Mouse (Mus musculus) 416B (cell line): ENCODE results near the gene Ccne1.
"Not testable (repeated sequence)": the region's sequence is repeated elsewhere in the genome, so short reads cannot be mapped to it uniquely, and the experiment has no call there.

Source experiments
- DNase-seq: peaks from one replicate; pipeline ENCODE4 v3.0.0; 2011; ENCODE audit warnings: low read depth

Ccne1 gene

GRCm38 (mm10) chr7:38107371-38108259, at the start of gene Ccne1:
TSS of gene Ccne1 (minus strand) at chr7:38107534.
- peak; percentile 93 for DNase-seq

DNA sequence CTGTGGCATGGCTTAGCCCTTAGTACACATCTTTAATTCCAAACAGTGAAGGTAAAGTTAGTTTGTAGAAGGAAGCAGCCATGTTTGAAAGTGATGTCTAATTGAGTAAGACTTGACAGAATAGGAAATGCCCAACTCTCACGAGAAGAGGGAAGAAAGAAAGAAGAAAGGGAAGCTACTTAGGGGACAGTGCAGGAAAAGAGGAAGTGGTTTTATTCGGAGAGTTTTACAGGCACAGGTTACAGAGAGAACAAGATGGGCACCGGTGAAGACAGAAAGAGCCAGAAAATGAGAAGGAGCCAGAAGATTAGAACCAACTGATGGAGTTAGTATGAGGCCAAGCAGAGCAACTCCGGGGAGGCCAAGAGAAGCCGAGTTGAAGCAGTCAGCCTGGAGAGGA, 48.5 kb upstream of the Ccne1 start:
- peak; percentile 81 for DNase-seq

GRCm38 (mm10) chr7:38152571-38152970, 45.2 kb upstream of the Ccne1 start:
- DNase-seq: no peak

- DNase-seq: no peak
Measured at GRCm38 (mm10) chr7:38151706-38152312, 44.5 kb upstream of the Ccne1 start.

- no peak for DNase-seq
Measured at GRCm38 (mm10) chr7:38147477-38147876, 40.1 kb upstream of the Ccne1 start.

DNA sequence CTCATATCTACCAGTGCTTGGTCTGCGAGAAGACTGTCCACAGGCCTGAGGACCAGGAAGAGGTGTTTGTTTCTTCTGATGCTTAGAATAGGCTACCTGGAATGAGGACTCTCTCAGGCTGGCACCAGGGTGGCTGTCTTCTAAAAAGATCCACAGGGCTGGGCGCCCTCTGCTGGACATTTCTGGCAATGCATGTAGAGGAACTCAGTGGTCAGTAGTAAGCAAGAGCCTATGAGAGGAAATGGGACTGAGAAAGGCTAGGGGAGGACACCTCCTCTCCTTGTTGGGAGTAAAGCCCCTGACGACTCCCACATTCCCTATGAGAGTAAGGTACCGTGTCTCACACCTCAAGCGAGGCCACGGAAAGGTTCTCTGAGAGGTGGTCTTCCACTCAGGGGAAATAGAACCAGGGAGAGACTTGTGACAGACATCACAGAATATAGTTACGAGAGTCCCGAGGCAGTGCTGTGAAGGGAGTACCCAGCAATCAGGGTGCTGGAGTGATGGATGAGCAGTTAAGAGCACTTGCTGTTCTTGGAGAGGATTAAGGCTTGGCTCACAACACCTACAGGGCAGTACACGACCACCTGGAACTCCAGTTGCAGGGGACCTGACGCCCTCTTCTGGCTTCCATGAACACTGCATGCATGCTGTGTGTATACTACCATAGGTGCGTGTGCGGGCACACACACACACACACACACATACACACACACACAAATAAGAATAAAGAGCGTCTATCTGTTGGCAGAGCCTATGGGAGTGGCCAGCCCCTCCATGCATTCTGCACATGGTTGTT, 34.6 kb upstream of the Ccne1 start:
- DNase-seq: peak; percentile 82

DNA sequence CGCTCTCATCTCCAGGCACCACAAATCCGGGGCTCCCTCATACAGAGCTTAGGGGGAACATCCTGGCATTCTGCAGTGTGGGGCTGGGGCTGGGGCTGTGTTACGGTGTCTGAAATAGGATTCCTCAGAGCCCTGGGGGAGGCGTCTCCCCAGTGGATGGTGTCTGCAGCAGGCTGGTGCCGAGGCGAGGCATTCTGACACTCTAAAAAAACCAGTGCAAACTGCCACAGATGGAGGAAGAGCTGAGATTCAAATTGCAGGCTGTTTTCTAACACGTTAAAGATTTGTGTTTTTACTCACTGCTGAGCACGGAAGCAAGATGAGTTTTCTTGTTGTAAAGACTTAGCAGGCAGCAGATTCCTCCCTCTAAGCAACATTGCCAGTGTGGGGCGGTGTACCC, 33.0 kb upstream of the Ccne1 start:
- no peak for DNase-seq

GRCm38 (mm10) chr7:38134471-38134870, 27.1 kb upstream of the Ccne1 start:
- DNase-seq: no peak

GRCm38 (mm10) chr7:38131186-38131585, 23.9 kb upstream of the Ccne1 start:
- DNase-seq: peak; percentile 53

- no peak for DNase-seq
Measured at GRCm38 (mm10) chr7:38129986-38130729, 22.8 kb upstream of the Ccne1 start.

GRCm38 (mm10) chr7:38129491-38129890, 22.2 kb upstream of the Ccne1 start:
- DNase-seq: no peak

- DNase-seq: peak; percentile 61
Measured at GRCm38 (mm10) chr7:38128256-38128655, 20.9 kb upstream of the Ccne1 start.

- no peak for DNase-seq
Measured at GRCm38 (mm10) chr7:38125565-38126159, 18.3 kb upstream of the Ccne1 start.

- not testable (repeated sequence) for DNase-seq
Measured at GRCm38 (mm10) chr7:38124164-38124563, 16.8 kb upstream of the Ccne1 start.

- no peak for DNase-seq
Measured at GRCm38 (mm10) chr7:38118594-38118993, 11.3 kb upstream of the Ccne1 start.

DNA sequence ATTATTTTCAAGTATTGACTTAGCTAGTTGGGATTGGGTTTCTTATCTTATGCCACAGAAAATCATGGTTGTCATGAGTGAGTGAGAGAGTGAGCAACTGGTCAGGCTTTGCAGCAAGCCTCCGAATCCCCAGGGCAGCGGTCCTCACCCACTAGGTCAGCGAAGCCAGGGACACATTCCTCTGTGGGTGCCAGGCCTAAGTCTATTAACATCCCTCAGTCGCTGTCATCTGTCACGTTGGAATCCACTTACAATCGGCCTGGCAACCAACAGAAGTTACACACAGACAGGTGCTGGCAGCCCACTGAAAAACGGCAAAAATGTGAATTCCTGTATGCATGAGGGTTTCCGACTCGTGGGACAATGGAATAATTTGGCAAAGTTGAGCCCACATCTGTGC, 5.1 kb upstream of the Ccne1 start:
- DNase-seq: no peak

DNA sequence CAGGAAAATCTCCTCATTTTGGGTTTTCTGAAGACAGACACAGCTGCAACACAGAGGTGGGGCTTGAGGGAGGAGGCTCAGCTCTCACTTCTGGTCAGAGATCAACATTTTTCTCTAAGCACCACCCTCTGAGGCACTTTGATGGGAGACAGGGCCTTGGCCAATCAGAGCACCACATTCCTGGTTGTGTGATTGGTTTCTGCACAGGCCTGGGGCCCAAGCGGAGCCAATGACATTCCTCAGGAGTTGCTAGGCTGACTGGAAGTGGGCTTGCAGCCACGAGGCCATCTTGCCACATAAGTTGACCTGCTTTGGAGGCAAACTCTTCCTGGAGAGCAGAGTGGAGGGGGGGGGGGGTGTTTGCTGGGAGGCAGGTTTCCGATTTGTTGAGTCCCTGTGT, 4.7 kb upstream of the Ccne1 start:
- no peak for DNase-seq

GRCm38 (mm10) chr7:38108260-38108632, 912 bp upstream of the Ccne1 start:
- DNase-seq: peak; percentile 67

- DNase-seq: peak; percentile 17
Measured at GRCm38 (mm10) chr7:38106711-38107311, 523 bp downstream of the Ccne1 start.

GRCm38 (mm10) chr7:38105379-38105778, 2.0 kb downstream of the Ccne1 start:
- DNase-seq: no peak

GRCm38 (mm10) chr7:38104097-38104496, 3.2 kb downstream of the Ccne1 start:
- DNase-seq: no peak
